Mouse (Mus musculus) ES-E14 (cell line): ENCODE data around the gene Brat1.

Source experiments
- CHD2 ChIP-seq: IDR thresholded peaks from 2 replicates; pipeline ENCODE4 v1.6.1; 2014; ENCODE audit warnings: mild to moderate bottlenecking, low read depth, low read length, inconsistent platforms
- HCFC1 ChIP-seq: IDR thresholded peaks from 2 replicates; pipeline ENCODE4 v1.6.1; 2012; ENCODE audit warnings: low read length, inconsistent platforms, borderline replicate concordance; ENCODE audit not compliant: insufficient read depth
- MAFK ChIP-seq: IDR thresholded peaks from 2 replicates; pipeline ENCODE4 v1.6.1; 2014; ENCODE audit warnings: mild to moderate bottlenecking, low read depth, low read length, inconsistent platforms; ENCODE audit not compliant: insufficient read depth
- ZC3H11A ChIP-seq: IDR thresholded peaks from 2 replicates; pipeline ENCODE4 v1.6.1; 2012; ENCODE audit warnings: low read depth, mild to moderate bottlenecking, inconsistent platforms, low read length, borderline replicate concordance
- ZNF384 ChIP-seq: IDR thresholded peaks from 2 replicates; pipeline ENCODE4 v1.6.1; 2012; ENCODE audit warnings: low read depth, low read length, inconsistent platforms

- TF ChIP-seq HCFC1 = no peak
- no peak for TF ChIP-seq MAFK
- no peak for TF ChIP-seq CHD2
- TF ChIP-seq ZNF384 = no peak
- no peak for TF ChIP-seq ZC3H11A
These were observed 47.2 kb downstream of the Brat1 start for GRCm38 (mm10) chr5:140752041-140752440.
